Mouse (Mus musculus): ENCODE measurements around the gene Ptov1.

Ptov1 gene

DNA sequence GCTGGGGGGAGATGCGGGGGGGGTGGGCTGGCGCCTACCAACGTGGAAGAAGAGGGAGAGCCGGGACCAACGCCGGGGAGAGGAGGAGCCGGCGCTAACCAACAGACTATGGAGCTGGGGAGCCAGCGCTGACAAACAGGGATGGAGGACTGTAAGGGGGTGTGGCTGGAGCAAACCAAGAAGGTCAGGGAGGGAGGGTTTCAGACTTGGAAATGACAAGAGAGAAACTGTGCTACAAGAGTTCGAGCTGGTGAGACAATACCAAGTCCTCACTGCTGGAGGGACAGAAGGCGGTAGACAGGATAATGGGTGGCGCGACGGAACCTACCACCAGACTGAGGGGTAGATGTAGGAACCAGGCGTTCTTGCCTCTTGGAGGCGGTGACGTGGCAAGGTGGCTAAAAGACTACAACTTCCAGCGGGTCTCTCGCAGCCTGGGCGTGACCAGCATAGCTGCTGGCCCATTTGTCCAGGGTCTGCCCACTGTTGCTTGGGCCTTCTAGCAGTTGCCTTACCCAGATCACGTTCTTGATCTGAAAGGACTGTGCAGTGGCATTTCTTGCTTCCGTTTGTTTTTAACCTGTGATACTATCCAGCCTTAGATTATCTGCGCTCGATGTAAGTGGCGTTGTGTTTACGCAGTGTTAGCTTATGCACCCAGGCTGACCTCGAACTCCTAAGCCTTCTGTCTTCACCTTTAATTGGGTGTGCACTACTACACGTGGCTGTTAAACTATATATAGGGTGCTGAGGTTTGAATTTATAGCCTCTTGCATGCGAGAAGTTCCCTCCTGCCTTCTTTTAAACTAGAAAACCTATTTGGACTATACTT lies at the start of gene Ptov1:
Gene Ptov1 (minus strand): TSS at position 92 of the 832 bp plus-strand sequence.
- peak; percentile 89 for DNase-seq (ENCODE audit: low spot score)

DNA sequence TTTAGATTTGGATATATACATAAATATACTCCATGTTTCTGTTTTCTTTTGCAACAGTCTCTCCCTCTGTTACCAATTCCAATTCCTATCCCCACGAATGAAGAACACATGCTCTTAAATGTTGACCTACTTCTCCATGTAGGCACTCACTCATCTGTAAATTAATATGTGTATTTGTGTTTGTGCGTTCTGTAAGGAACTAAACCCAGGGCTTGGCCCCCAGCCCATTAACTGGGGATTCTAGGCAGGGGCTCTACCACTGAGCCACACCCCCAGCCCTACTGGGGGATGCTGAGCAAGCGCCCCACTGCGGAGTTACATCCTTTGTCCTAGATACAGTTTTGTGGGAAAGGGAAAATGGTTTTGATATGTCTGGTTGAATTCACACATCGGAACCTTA lies 49.5 kb upstream of the Ptov1 start:
- DNase-seq (ENCODE audit: low spot score): no peak

DNA sequence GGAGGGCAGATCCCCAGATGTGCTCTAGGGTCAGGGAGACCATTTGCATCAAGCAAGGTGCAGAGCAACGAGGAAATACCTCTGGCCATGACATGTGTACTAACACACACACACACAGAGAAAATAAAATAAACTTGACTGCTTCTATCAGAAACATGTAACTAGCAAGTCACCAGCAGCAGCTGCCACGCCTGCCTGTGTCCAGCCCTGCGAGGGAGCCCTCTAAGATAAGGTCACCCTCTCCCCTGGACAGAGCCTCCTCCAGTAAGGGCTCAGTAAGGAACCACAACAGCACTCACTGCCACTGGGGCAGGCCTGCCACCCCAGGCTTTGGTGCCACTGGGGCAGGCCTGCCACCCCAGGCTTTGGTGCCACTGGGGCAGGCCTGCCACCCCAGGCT lies 48.6 kb upstream of the Ptov1 start:
- DNase-seq (ENCODE audit: low spot score): no peak

DNA sequence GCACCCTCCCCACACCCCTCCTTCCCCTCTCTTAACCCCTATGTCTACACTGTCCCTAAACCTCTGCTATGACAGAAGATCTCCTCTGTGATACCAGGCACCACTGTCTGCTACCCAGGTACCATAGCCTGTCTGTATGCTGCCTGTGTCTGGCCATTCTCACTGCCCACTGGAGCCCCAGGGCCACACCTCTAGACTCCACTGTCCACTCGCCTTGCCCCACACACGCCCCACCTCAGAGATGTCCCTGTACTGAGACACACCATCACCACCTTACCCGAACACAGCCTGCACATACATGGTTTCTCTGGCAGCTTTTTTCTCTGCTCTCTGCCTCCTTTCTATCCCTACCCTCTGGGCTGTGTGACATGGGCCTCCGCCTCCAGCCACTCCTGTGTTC lies 47.3 kb upstream of the Ptov1 start:
- no peak for DNase-seq (ENCODE audit: low spot score)

DNA sequence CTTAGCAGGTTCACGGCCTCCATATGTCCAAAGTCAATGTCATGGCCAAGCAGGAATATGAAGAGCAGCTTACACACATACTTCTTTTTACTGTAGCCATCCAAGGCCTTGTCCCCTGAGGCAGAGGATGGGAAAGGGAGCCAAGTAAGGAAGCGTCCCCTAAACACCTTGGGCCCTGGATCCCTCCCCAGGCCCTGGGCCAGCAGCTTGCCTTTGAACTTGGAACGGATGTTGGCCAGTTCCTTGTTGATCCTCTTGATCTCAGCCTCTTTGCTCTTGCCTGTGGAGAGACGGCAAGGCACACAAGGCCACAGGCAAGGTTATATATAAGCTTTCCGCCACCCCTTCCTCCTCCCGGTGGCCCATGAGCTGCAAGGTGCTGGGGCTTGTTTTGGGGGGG lies 46.6 kb upstream of the Ptov1 start:
- DNase-seq (ENCODE audit: low spot score): no peak

DNA sequence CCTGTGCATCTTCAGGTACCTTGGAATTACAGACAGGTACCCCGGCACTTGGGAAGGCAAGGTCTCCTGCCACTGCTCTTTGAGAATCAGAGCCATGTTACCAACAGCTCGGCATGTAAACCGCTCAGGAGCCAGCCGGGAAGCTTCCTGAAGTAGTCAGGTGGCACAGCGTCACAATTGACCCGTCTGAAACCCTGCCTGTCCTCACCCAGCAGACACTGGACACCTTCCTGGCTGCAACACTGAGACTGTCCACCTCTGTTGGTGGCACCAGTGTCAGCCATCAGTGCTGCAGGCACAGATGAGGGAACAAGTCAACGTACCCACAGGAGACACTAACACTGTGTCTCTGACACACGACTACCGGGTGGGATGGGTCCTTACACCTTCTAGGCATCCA lies 45.7 kb upstream of the Ptov1 start:
- no peak for DNase-seq (ENCODE audit: low spot score)

DNA sequence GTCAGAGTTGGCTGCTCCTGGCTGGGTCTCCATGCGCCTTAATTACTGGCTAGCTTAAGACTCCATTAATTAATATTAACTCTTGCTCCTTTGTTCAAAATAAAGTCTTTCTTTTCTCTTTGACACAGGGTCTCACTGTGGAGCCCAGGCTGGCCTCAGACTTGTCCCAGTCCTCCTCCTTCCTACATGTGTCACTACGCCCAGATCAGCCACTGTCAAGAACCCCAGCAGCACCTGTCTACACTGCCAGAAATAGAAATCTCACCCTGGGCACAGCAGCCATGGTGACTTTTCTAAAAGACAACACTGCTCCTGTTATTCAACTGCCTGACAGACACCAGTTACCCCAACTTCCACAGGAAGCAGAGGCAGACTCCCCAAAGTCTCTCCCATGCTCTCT lies 44.8 kb upstream of the Ptov1 start:
- no peak for DNase-seq (ENCODE audit: low spot score)

DNA sequence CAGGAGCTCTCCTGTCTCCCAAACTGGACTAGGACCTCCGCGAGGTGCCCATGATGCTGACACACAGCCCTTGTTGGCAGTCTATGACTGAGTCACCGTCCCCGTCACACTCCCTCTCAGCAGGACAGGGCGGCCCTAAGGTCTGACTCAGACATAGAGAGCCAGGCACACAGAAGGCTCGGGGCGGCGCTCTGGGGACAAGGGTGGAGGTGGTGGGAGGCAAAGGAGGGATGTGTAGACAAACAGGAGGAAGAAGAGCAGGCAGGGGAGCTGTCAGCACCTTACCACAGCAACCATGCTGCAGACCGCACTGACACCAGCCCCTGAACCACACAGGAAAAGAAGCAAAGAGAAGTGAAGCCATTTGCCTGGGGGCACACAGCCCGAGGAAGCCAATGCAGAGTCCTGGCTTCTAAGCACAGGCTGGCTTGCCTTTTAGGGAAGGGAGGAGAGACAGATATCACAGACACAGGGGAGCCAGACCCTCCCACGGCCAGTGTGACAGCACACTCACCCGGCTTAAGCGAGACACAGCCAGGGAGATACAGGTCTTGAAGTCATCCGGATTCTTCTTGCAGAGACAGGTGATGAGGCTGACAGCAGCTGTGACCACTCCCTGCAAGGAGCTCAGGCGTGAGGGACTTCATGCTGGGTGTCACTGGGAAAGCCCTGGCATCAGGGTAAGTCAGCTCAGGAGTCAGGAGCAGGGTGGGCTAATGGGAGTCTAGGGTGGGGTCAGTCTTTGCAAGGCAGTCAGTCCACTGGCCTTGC lies 39.3 kb upstream of the Ptov1 start:
- DNase-seq (ENCODE audit: low spot score): no peak

DNA sequence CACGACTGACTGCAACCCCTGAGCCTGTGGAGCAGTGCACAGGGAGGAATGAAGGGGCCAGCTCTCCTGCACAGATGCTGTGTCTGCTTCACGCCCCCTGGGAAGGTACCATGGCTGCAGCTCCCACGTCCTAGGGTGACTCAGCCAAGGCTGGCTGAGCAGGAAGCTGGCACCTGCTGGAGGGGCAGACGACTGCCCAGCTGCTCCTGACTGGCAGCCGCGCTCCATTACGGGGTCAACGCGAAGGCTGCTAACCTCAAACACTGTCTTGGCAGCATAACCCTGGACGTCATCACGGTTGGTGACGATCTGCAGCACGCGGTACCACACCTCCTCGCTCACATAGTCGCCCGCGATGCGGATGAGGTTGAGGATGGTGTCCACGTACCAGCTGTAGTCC lies 35.8 kb upstream of the Ptov1 start:
- no peak for DNase-seq (ENCODE audit: low spot score)

DNA sequence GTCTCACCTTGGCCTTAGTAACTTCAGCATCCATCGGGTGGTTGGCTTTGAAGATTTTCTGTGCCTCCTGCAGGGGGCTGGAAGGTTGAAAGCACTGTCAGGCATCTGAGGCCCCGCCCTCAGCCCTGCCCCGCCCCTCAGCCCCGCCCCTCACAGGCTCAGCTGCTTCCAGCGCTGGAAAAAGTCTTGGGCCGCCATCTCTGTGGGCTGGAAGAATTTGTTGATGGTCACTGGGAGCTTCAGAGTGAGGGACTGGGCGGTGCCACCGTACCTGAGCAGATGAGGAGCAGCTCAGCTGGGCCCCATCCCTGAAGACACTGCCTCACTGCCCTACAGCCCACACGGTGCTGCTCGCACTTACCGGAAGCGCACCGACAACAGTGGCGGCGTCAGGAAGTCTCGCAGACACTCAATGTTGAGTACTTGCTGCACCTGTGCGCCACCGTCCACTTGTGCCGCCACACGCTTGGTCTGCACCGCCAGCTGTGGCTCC lies 31.7 kb upstream of the Ptov1 start:
- no peak for DNase-seq (ENCODE audit: low spot score)

DNA sequence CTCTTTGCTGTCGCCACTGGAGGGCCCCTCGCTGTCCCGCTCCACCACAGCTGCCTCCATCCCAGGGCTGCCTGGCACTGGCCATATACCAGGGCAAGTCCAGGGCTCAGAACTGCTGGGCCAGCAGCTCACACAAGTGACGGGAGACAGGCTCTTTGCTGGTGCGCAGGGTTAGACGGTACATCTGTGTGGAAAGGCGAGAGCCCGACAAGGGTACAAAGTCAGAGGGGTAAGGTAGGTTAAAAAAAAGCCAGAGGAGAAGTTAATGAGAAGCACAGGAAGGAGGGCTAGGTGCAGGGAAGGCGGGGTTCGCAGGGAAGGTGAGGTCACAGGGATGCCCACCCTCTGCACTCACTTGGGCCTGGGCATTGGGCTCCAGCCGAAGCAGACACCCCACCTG lies 31.0 kb upstream of the Ptov1 start:
- no peak for DNase-seq (ENCODE audit: low spot score)

DNA sequence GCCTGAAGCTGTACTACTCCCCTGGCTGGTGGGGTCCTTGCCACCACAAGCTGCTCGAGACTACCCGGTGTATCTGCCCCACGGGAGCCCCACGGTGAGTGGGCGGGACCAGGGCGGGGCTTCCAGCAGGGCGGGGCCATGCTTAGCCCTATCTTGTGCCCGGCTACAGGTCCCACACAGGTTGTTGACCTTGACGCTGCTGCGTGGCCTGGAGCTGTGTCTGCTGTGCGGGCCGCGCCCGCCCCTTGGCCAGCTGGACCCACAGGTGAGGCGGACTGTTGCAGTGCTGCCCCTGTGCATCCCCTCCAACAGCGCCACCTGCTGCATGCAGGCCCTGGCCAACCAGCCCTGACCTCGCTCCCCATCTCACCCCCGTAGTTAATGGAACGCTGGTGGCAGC lies 29.0 kb upstream of the Ptov1 start:
- peak; percentile 58 for DNase-seq (ENCODE audit: low spot score)

DNA sequence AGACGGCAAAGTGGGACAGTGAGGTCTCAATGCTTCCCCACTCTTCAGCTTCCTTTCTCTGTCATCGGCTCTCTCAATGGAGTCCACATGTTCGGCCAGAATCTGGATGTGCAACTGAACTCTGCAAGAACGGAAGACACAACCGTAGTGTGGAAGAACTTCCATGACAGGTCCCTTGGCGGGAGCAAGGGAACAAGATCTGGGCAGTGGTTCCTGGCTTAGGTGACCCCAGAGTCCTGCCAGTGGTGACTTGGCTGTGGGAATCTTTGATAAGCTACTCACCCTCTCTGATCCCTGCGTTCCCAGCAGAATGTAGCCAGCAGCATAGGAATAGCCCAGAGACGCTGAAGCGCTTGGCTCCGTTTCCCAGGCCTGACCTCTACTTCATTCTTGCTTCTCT lies 26.9 kb upstream of the Ptov1 start:
- DNase-seq (ENCODE audit: low spot score): no peak

DNA sequence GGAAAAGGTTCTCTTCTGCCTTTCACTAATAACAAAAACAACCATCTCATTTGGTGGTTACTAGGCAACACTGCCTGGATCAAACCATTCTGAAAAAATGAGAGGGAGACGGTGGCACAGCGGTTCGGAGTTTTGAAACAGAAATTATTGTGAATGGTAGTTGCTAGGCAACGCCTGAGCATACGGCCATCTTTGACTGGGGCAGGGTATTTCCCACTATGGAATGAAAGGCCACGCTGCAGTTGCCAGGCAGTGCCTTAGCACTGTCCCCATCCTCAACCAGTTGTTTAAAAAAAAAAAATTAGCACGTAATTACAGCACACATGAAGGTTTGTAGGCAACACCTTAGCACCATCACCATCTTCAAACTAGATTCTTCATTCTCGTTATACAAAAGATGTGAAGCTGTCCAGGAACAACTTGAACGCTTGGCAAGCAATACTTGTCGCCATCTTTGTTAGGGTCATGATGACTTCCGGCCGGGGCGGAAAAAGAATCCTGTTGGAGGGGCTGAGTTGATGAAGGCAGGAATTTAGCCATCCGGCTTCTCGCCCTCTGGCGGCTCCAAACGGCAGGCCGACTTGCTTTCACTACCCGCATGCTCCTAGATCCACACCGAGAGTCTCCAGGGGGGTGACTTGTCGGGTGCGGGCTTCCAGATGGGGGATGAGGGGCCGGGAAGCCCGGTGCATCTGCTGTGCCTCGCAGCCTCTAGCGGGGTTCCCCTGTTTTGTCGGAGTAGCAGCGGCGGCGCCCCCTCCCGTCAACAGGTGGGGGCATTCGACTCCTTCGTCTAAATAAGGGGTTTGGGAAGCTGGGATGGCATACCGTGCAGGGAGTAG lies 26.2 kb upstream of the Ptov1 start, which contains the start of gene Fuz:
Gene Fuz (plus strand): TSS at position 487 of the 842 bp plus-strand sequence.
- DNase-seq (ENCODE audit: low spot score): peak; percentile 89

DNA sequence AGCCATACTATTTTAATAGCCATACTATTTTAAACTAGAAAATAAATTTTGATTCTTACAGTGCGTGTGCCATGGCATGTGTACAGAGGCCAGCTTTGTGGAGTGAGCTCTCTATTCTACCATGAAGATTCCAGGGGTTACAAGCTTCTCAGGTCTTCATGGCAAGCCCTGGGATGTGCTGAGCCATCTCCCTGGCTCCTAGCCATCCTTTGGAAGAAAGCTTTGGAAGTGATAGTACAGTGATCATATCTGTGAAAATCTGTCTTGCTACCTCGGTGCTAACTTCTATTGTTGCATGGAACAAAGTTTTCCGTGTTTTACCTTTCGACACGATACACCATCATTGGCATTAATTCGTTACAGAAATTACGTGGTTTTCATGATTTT lies 25.6 kb upstream of the Ptov1 start:
- no peak for DNase-seq (ENCODE audit: low spot score)

DNA sequence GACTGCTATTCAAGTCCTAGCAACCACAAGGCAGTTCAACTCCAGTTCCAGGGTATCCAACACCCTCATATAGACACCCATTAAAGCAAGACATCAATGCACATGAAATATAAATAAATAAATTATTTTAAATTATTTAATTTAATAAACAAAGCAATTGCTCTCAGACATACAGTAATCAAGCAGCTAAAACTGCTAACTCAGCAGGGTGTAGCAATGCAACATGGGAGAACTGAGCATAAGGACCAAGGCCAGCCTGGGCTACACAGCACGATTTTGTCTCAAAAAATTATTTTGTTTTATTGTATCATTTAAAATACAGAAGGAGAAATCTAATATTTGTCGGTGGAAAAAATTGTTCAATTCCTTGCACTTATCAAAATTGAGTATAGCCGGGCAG lies 24.6 kb upstream of the Ptov1 start:
- no peak for DNase-seq (ENCODE audit: low spot score)

DNA sequence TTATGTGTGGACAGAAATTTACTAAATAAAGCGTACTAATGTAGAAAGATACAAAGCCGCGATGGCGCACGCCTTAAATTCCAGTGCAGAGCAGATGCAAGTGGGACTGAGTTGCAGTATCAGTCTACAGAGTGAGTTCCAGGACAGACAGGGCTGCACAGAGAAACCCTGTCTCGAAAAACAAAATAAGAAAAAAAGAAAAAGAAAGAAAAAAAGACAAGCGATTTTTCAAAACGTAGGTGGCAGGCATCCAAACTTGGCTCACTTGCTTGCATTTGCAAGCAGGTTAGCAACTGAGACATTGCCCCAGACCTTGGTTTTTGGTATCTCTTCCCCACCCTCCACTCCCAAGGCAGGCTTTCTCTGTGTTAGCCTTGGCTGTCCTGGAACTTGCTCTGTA lies 23.6 kb upstream of the Ptov1 start:
- DNase-seq (ENCODE audit: low spot score): peak; percentile 42

DNA sequence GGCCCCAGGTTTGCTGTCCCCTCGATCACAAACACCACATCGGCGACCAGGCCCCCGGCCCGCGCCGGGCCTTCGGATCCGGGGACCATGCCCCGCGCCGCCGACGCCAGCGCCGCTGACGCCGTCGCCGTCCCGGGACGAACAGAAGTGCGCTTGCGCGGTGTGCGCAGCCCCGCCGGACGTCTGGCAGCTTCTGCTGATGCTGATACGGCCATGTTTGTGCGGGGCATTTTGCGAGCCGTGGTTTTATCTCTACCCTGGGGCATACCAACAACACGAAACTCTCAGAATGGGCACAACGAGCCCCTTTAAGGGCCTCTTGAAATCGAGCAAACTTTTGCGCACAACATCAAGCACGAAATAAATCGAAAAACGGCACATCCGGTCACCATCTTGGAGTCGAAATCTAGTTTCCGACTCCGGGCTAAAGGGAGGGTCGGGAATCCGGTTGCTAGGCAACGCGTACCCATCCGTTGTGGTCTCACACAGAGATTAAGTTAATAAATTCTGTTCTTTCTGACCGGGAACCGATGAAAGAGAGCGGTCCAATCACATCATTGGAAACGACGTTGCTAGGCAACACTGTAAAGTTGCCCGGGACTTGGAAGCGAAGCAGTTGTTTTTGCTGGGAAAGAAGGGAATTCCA lies 22.8 kb upstream of the Ptov1 start, which contains the start of gene Med25:
Gene Med25 (minus strand): TSS at position 437 of the 646 bp plus-strand sequence.
- DNase-seq (ENCODE audit: low spot score): peak; percentile 86

DNA sequence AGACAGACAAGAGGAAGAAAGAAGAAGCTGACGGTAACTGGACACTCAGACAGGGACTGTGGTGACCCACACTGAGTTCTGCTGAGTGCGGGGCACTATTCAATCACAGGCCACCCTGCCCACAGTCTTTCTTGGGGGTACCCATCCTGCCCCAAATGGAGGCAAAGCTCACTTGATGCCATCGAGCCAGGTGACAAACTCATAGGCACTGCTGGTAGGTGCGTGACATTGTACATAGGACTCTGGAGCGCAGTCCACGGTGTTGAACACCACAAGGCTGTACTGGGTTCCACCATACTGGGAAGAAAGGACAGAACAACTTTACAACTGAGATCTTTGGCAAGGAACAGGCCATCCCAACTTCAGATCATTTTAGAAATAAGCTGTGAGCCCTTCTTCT lies 22.0 kb upstream of the Ptov1 start:
- DNase-seq (ENCODE audit: low spot score): no peak

DNA sequence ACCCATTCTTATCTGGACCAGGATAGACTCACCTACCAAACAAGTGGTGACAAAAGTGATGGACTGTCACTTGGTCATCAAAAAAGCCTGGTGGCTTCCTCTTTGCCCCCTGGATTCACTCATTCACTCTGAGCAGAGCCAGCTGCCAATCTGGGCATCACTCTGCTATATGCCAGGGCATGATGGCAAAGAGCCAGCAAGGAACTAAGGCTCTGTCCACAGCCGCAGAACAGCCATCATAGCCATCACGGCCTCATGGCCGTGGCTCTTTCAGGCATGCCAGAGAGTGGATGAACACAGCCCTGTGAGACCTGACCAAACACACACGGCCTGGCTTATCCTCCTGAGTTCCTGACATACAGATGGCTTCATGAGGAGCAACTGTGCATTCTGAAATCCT lies 21.1 kb upstream of the Ptov1 start:
- DNase-seq (ENCODE audit: low spot score): no peak

DNA sequence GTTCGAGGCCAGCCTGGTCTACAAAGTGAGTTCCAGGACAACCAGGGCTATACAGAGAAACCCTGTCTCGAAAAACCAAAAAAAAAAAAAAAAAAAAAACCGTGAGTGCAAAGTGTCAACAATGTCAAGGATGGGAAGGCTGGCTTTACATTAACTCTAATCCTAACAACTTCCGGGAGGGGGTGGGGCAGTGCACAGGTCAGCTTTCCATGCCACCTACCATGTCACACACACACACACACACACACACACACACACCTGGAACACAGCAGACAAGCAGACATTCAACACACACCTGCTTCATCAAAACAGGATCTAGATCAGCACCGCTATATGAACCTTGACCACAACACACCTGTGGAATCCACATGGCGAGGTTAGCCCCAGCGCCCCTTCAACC lies 20.6 kb upstream of the Ptov1 start:
- DNase-seq (ENCODE audit: low spot score): no peak

Measured in ovary, postnatal 36 days (tissue).